14 mouse cellular contexts compared by ENCODE assay signal in the genomic region with DNA sequence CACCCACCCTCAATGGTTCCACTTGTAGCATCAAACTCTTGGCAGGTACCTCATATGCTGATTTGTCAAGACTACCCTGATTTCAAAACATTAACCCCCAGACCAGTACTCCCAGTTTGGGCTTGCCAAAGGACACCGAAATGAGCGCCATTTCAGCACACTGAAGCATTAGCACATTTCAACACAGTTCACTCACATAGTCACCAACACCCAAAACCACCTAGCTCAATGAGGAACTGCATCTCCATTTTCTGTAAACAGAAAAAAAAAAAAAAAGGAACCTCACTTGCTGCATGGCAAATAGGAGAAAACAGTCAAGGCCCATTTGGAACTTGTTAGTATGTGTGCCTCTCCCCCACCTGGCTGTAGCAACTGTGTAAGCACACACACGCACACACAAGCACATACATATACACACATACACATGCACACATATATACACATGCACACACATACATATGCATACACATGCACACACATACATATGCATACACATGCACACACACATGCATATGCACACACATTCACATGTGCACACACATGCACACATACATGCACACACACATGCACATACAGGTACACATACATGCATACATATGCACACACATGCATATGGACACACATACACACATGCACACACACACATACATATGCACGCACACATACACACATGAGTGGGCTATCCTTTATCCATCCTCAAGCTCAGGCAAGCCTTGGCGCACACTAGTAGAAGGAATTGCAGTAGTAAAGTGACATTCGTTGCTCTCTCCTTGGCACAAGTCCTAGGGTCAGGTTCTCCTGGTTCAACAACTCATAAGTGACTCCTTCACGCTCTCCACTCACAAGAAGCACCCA. TPM values are rescaled to one million over a fixed set of nuclear protein-coding genes. Genes with fewer than 3 reads are reported as not detected.
DNase-seq lines count a peak whose midpoint lies in the region; ATAC-seq lines count a peak whose summit lies in the region.
"Had no signal": no experiment of that assay in that cellular context is flagged by ENCODE, and none has a peak within 500 bp of the region (broad histone marks: within the 10 kb centered on the region; RNA-seq: fewer than 3 reads in every experiment).

No protein-coding gene starts in this region.

- H3K4me2 ChIP-seq in hindbrain, embryonic 13.5 days: no peak overlapping the region
- H3K4me2 ChIP-seq in midbrain, embryonic 13.5 days (replicated peaks): no peak overlapping the region
- H3K4me2 ChIP-seq in midbrain, embryonic 14.5 days (ENCODE audit: low read length): no peak overlapping the region
- H3K4me2 ChIP-seq: kidney, embryonic 15.5 days; limb, embryonic 13.5 days had no signal

- no peaks in the 10 kb centered on the region for H3K27me3 ChIP-seq in hindbrain, embryonic 13.5 days
- H3K27me3 ChIP-seq in hindbrain, embryonic 10.5 days (ENCODE audit: insufficient read depth, poor library complexity, severe bottlenecking): no peaks in the 10 kb centered on the region
- no peaks in the 10 kb centered on the region for H3K27me3 ChIP-seq in midbrain, embryonic 13.5 days
- H3K27me3 ChIP-seq in midbrain, embryonic 14.5 days (ENCODE audit: control insufficient read depth, insufficient read depth, low read length): no peaks in the 10 kb centered on the region
- H3K27me3 ChIP-seq: kidney, embryonic 15.5 days; limb, embryonic 13.5 days had no signal

- H3K4me1 ChIP-seq in hindbrain, embryonic 13.5 days (replicated peaks): peaks cover 22% of the 10 kb centered on the region
- H3K4me1 ChIP-seq in hindbrain, embryonic 10.5 days (replicated peaks): peaks cover 11% of the 10 kb centered on the region
- peaks cover 10% of the 10 kb centered on the region; the same call in 1 of the 2 replicates for H3K4me1 ChIP-seq in midbrain, embryonic 13.5 days (replicated peaks)
- 0 out of 2 replicates have a peak, but pooled peaks cover 5% of the 10 kb centered on the region for H3K4me1 ChIP-seq in midbrain, embryonic 14.5 days (ENCODE audit: control insufficient read depth, insufficient read depth, low read length)
- H3K4me1 ChIP-seq: kidney, embryonic 15.5 days had no signal

- no peaks in the 10 kb centered on the region for H3K9me3 ChIP-seq in hindbrain, embryonic 13.5 days
- H3K9me3 ChIP-seq in hindbrain, embryonic 10.5 days: no peaks in the 10 kb centered on the region
- H3K9me3 ChIP-seq in midbrain, embryonic 13.5 days: no peaks in the 10 kb centered on the region
- no peaks in the 10 kb centered on the region for H3K9me3 ChIP-seq in midbrain, embryonic 14.5 days (ENCODE audit: control insufficient read depth, low read length)
- H3K9me3 ChIP-seq: kidney, embryonic 15.5 days; limb, embryonic 13.5 days had no signal

- no peak for DNase-seq in hindbrain, embryonic 10.5 days (ENCODE audit: low spot score)
- DNase-seq in midbrain, embryonic 14.5 days: no peak
- peak; percentile 56 for DNase-seq in fat pad, adult 2 months (ENCODE audit: extremely low read depth, low read depth, low spot score)
- DNase-seq in adipocyte (ENCODE audit: low spot score): no peak
- DNase-seq in thymus, postnatal 4 days: no peak
- DNase-seq: cerebellum, adult 9-10 months had no signal

- H3K27ac ChIP-seq in hindbrain, embryonic 13.5 days: 0 out of 2 replicates have a peak overlapping the region, but pooled peaks have one; percentile 40
- no peak overlapping the region for H3K27ac ChIP-seq in hindbrain, embryonic 10.5 days
- H3K27ac ChIP-seq in midbrain, embryonic 13.5 days: no peak overlapping the region
- H3K27ac ChIP-seq in midbrain, embryonic 14.5 days (replicated peaks; ENCODE audit: low read depth, low read length): no peak overlapping the region
- H3K27ac ChIP-seq: kidney, embryonic 15.5 days; limb, embryonic 13.5 days had no signal

- no peaks in the 10 kb centered on the region for H3K36me3 ChIP-seq in hindbrain, embryonic 13.5 days
- no peaks in the 10 kb centered on the region for H3K36me3 ChIP-seq in hindbrain, embryonic 10.5 days
- H3K36me3 ChIP-seq in midbrain, embryonic 13.5 days: no peaks in the 10 kb centered on the region
- no peaks in the 10 kb centered on the region for H3K36me3 ChIP-seq in midbrain, embryonic 14.5 days (ENCODE audit: control insufficient read depth, insufficient read depth, low read length)
- H3K36me3 ChIP-seq: kidney, embryonic 15.5 days; limb, embryonic 13.5 days had no signal

- 86% methylated on average over 7 of the region's 7 CpGs for WGBS in hindbrain, embryonic 13.5 days
- WGBS in hindbrain, embryonic 10.5 days: 92% methylated on average over 7 of the region's 7 CpGs
- WGBS in midbrain, embryonic 13.5 days: 92% methylated on average over 7 of the region's 7 CpGs
- WGBS in midbrain, embryonic 14.5 days: 83% methylated on average over 7 of the region's 7 CpGs

- peak; percentile 28; the same call in 1 of the 2 replicates for ATAC-seq in hindbrain, embryonic 13.5 days (ENCODE audit: low FRiP score)
- peak; percentile 28 for ATAC-seq in midbrain, embryonic 13.5 days
- no peak for ATAC-seq in midbrain, embryonic 14.5 days (ENCODE audit: low FRiP score, low TSS enrichment)
- peak; percentile 82 for ATAC-seq in monocyte, adult 5-6 weeks (replicated peaks; ENCODE audit: insufficient number of reproducible peaks, low FRiP score, low TSS enrichment, poor library complexity, severe bottlenecking)
- ATAC-seq: inflammation-experienced regulatory T-cells, adult 6 months had no signal

- no peak overlapping the region for H3K4me3 ChIP-seq in hindbrain, embryonic 13.5 days
- H3K4me3 ChIP-seq in hindbrain, embryonic 10.5 days: no peak overlapping the region
- H3K4me3 ChIP-seq in midbrain, embryonic 13.5 days (replicated peaks): no peak overlapping the region
- H3K4me3 ChIP-seq in midbrain, embryonic 14.5 days (replicated peaks; ENCODE audit: low read depth, low read length): no peak overlapping the region
- H3K4me3 ChIP-seq: kidney, embryonic 15.5 days; limb, embryonic 13.5 days had no signal

- H3K9ac ChIP-seq in hindbrain, embryonic 13.5 days: no peak overlapping the region
- no peak overlapping the region for H3K9ac ChIP-seq in midbrain, embryonic 13.5 days (replicated peaks)
- no peak overlapping the region for H3K9ac ChIP-seq in midbrain, embryonic 14.5 days (replicated peaks; ENCODE audit: low read length)
- H3K9ac ChIP-seq: kidney, embryonic 15.5 days; limb, embryonic 13.5 days had no signal

RNA-seq across cellular contexts. Expression of a gene that starts 14.1 kb away (rescaled TPM):
- 3.9 and 7.2 TPM in 2 replicates for polyA plus RNA-seq in hindbrain, embryonic 13.5 days (2015; fragmentation: Nextera tagmentation; extraction: Ambion mirVana)
- 0.17 TPM in 1 of 2 replicates, not detected in the other for polyA plus RNA-seq in hindbrain, embryonic 10.5 days (2016; fragmentation: Nextera tagmentation; extraction: Ambion mirVana)
- polyA plus RNA-seq in midbrain, embryonic 13.5 days (2015; fragmentation: Nextera tagmentation; extraction: Ambion mirVana): 2.2 and 7.8 TPM in 2 replicates
- polyA plus RNA-seq in midbrain, embryonic 14.5 days (2014; fragmentation: Nextera tagmentation; extraction: Ambion mirVana): 6.9 and 8.5 TPM in 2 replicates
- not detected in 3 replicates for total RNA-seq in monocyte, adult 5-6 weeks (2017)
- polyA plus RNA-seq: heart, embryonic 14.5 days; inflammation-experienced regulatory T-cells, adult 6 months; kidney, embryonic 15.5 days; urinary bladder, adult 2 months had no signal
